ENCODE assay signal across 8 mouse cellular contexts in genomic region chr9:101690402-101690861, GRCm38 (mm10).
DNase-seq lines count a peak whose midpoint lies in the region; ATAC-seq and TF ChIP-seq lines count a peak whose summit lies in the region.
"Had no signal": no experiment of that assay in that cellular context is flagged by ENCODE, and none has a peak within 500 bp of the region (broad histone marks: within the 10 kb centered on the region; RNA-seq: fewer than 3 reads in every experiment).

No protein-coding gene starts in this region.

- H3K4me2 ChIP-seq in embryonic facial prominence, embryonic 11.5 days (ENCODE audit: low read depth, low read length), result peak overlapping the region; percentile 10; the same call in 1 of the 2 replicates
- H3K4me2 ChIP-seq in embryonic facial prominence, embryonic 15.5 days (replicated peaks), result peak overlapping the region; percentile 41
- H3K4me2 ChIP-seq in hindbrain, postnatal 0 days (ENCODE audit: low read depth, low read length), result peak overlapping the region; percentile 56
- H3K4me2 ChIP-seq in midbrain, embryonic 15.5 days, result peak overlapping the region; percentile 53

- no peaks in the 10 kb centered on the region for H3K4me1 ChIP-seq in embryonic facial prominence, embryonic 11.5 days (ENCODE audit: control insufficient read depth, insufficient read depth, low read length)
- no peaks in the 10 kb centered on the region for H3K4me1 ChIP-seq in embryonic facial prominence, embryonic 15.5 days
- no peaks in the 10 kb centered on the region for H3K4me1 ChIP-seq in hindbrain, postnatal 0 days (ENCODE audit: insufficient read depth, low read length)
- peaks cover 19% of the 10 kb centered on the region for H3K4me1 ChIP-seq in midbrain, embryonic 15.5 days

- no peak for TF ChIP-seq CTCF in hindbrain, postnatal 0 days (IDR thresholded peaks at IDR 0.05; ENCODE audit: low read depth)

- 17% methylated on average over 12 of the region's 12 CpGs for WGBS in embryonic facial prominence, embryonic 11.5 days
- WGBS in embryonic facial prominence, embryonic 15.5 days, result 12% methylated on average over 12 of the region's 12 CpGs
- 11% methylated on average over 12 of the region's 12 CpGs for WGBS in hindbrain, postnatal 0 days
- WGBS in midbrain, embryonic 15.5 days, result 4% methylated on average over 12 of the region's 12 CpGs

- no peak for ATAC-seq in embryonic facial prominence, embryonic 11.5 days (replicated peaks; ENCODE audit: insufficient number of reproducible peaks, low FRiP score, low TSS enrichment, low read depth)
- no peak for ATAC-seq in embryonic facial prominence, embryonic 15.5 days (ENCODE audit: insufficient number of reproducible peaks, low FRiP score, low TSS enrichment, low read depth)
- ATAC-seq in hindbrain, postnatal 0 days, result peak; percentile 25; the same call in 1 of the 2 replicates
- no peak; the same call in 1 of the 2 replicates for ATAC-seq in midbrain, embryonic 15.5 days (replicated peaks)
- ATAC-seq in erythroid progenitor cell, adult 5-6 weeks (replicated peaks; ENCODE audit: low FRiP score, poor library complexity, severe bottlenecking), result no peak

- 0 out of 2 replicates have a peak overlapping the region, but pooled peaks have one; percentile 10 for H3K9ac ChIP-seq in embryonic facial prominence, embryonic 11.5 days (replicated peaks; ENCODE audit: low read length)
- H3K9ac ChIP-seq in embryonic facial prominence, embryonic 15.5 days, result no peak overlapping the region
- H3K9ac ChIP-seq in hindbrain, postnatal 0 days (replicated peaks; ENCODE audit: low read length), result peak overlapping the region; percentile 28
- peak overlapping the region; percentile 36 for H3K9ac ChIP-seq in midbrain, embryonic 15.5 days

- H3K4me3 ChIP-seq in embryonic facial prominence, embryonic 11.5 days (ENCODE audit: low read depth, low read length), result no peak overlapping the region
- no peak overlapping the region for H3K4me3 ChIP-seq in embryonic facial prominence, embryonic 15.5 days (replicated peaks)
- peak overlapping the region; percentile 15 for H3K4me3 ChIP-seq in hindbrain, postnatal 0 days (ENCODE audit: low read length)
- H3K4me3 ChIP-seq in midbrain, embryonic 15.5 days, result peak overlapping the region; percentile 28

- no peaks in the 10 kb centered on the region for H3K9me3 ChIP-seq in embryonic facial prominence, embryonic 11.5 days (replicated peaks; ENCODE audit: control insufficient read depth, low read length)
- H3K9me3 ChIP-seq in embryonic facial prominence, embryonic 15.5 days (replicated peaks), result no peaks in the 10 kb centered on the region
- no peaks in the 10 kb centered on the region for H3K9me3 ChIP-seq in hindbrain, postnatal 0 days (ENCODE audit: low read length)
- no peaks in the 10 kb centered on the region for H3K9me3 ChIP-seq in midbrain, embryonic 15.5 days

- no peak overlapping the region for H3K27ac ChIP-seq in embryonic facial prominence, embryonic 11.5 days (replicated peaks; ENCODE audit: low read depth, low read length)
- H3K27ac ChIP-seq in embryonic facial prominence, embryonic 15.5 days (replicated peaks), result no peak overlapping the region
- peak overlapping the region; percentile 59 for H3K27ac ChIP-seq in hindbrain, postnatal 0 days
- peak overlapping the region; percentile 87 for H3K27ac ChIP-seq in midbrain, embryonic 15.5 days

- DNase-seq in embryonic facial prominence, embryonic 11.5 days (ENCODE audit: low spot score), result no peak
- DNase-seq in hindbrain, postnatal 0 days (ENCODE audit: low spot score), result no peak
- no peak for DNase-seq in kidney, postnatal 36 days
- no peak for DNase-seq in gastrocnemius, adult 8-10 months (ENCODE audit: low spot score in 2 of 2)

- no peaks in the 10 kb centered on the region for H3K27me3 ChIP-seq in embryonic facial prominence, embryonic 11.5 days (ENCODE audit: control insufficient read depth, insufficient read depth, low read length)
- peaks cover 11% of the 10 kb centered on the region for H3K27me3 ChIP-seq in embryonic facial prominence, embryonic 15.5 days
- H3K27me3 ChIP-seq in hindbrain, postnatal 0 days (ENCODE audit: insufficient read depth, low read length), result no peaks in the 10 kb centered on the region
- no peaks in the 10 kb centered on the region for H3K27me3 ChIP-seq in midbrain, embryonic 15.5 days (replicated peaks)

- no peaks in the 10 kb centered on the region for H3K36me3 ChIP-seq in embryonic facial prominence, embryonic 11.5 days (replicated peaks; ENCODE audit: control insufficient read depth, insufficient read depth, low read depth, low read length)
- H3K36me3 ChIP-seq in embryonic facial prominence, embryonic 15.5 days, result no peaks in the 10 kb centered on the region
- no peaks in the 10 kb centered on the region for H3K36me3 ChIP-seq in hindbrain, postnatal 0 days (ENCODE audit: insufficient read depth, low read length)
- no peaks in the 10 kb centered on the region for H3K36me3 ChIP-seq in midbrain, embryonic 15.5 days (replicated peaks)
- H3K36me3 ChIP-seq: G1E had no signal

Comparison
In these comparisons a context has a peak if more than half of its experiments do, and no peak if none do; other contexts are left out.
1. H3K27ac ChIP-seq: peak in hindbrain, postnatal 0 days (single experiment) and midbrain, embryonic 15.5 days (single experiment); none in embryonic facial prominence, embryonic 11.5 days (single experiment) and embryonic facial prominence, embryonic 15.5 days (single experiment).
2. H3K4me3 ChIP-seq: peak in hindbrain, postnatal 0 days (single experiment) and midbrain, embryonic 15.5 days (single experiment); none in embryonic facial prominence, embryonic 11.5 days (single experiment) and embryonic facial prominence, embryonic 15.5 days (single experiment).
3. Peak in every context shown above with its lines, with median percentiles within 50 percentile points of each other: H3K4me2 ChIP-seq.